Mouse (Mus musculus): ENCODE results near the gene Gm21304. TPM values are rescaled to one million over a fixed set of nuclear protein-coding genes. Genes with fewer than 3 reads are reported as not detected.
"Not testable (repeated sequence)": the region's sequence is repeated elsewhere in the genome, so short reads cannot be mapped to it uniquely, and the experiment has no call there.

Gene Gm21304
- not detected in 2 replicates for polyA plus RNA-seq (2015; fragmentation: Nextera tagmentation; extraction: Ambion mirVana)

DNA sequence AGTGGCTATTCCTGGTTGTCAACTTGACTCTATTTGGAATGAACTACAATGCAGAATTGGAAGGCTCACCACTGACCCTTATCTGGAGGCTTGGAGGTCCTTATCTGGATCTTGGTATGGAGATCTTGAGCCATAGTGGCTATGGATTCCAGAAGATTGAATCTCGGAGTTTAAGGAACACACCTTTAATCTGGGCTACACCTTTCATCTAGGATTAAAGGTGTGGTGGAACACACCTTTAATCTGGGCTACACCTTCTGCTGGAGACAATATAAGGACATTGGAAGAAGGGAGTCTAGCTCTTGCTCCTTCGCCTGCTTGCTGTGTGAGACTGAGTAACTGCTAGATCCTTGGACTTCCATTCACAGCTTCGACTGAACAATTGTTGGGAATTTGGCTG is at the start of gene Gm21304:
TSS of gene Gm21304 (plus strand) at position 301 of the 400 bp plus-strand sequence.
- not testable (repeated sequence) for H3K27ac ChIP-seq (replicated peaks); H3K9me3 ChIP-seq; H3K36me3 ChIP-seq; H3K4me3 ChIP-seq; H3K4me2 ChIP-seq; H3K9ac ChIP-seq; ATAC-seq (ENCODE audit: extremely low read depth, insufficient number of reproducible peaks, low FRiP score, low TSS enrichment); H3K27me3 ChIP-seq (replicated peaks); H3K4me1 ChIP-seq
- no CpG with 5 or more reads among the region's 3 CpGs for WGBS

DNA sequence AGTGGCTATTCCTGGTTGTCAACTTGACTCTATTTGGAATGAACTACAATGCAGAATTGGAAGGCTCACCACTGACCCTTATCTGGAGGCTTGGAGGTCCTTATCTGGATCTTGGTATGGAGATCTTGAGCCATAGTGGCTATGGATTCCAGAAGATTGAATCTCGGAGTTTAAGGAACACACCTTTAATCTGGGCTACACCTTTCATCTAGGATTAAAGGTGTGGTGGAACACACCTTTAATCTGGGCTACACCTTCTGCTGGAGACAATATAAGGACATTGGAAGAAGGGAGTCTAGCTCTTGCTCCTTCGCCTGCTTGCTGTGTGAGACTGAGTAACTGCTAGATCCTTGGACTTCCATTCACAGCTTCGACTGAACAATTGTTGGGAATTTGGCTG is 25.6 kb upstream of the Gm21304 start, which contains the start of gene Gm21293:
TSS of gene Gm21293 (plus strand) at position 301 of the 400 bp plus-strand sequence.
- not testable (repeated sequence) for ATAC-seq (ENCODE audit: extremely low read depth, insufficient number of reproducible peaks, low FRiP score, low TSS enrichment); H3K9me3 ChIP-seq; H3K9ac ChIP-seq; H3K27me3 ChIP-seq (replicated peaks); H3K4me1 ChIP-seq; H3K4me3 ChIP-seq; H3K36me3 ChIP-seq; H3K4me2 ChIP-seq; H3K27ac ChIP-seq (replicated peaks)
- no CpG with 5 or more reads among the region's 3 CpGs for WGBS

DNA sequence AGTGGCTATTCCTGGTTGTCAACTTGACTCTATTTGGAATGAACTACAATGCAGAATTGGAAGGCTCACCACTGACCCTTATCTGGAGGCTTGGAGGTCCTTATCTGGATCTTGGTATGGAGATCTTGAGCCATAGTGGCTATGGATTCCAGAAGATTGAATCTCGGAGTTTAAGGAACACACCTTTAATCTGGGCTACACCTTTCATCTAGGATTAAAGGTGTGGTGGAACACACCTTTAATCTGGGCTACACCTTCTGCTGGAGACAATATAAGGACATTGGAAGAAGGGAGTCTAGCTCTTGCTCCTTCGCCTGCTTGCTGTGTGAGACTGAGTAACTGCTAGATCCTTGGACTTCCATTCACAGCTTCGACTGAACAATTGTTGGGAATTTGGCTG is 17.1 kb upstream of the Gm21304 start, which contains the start of gene Gm6763:
TSS of gene Gm6763 (plus strand) at position 301 of the 400 bp plus-strand sequence.
- not testable (repeated sequence) for H3K27ac ChIP-seq (replicated peaks); H3K4me2 ChIP-seq; ATAC-seq (ENCODE audit: extremely low read depth, insufficient number of reproducible peaks, low FRiP score, low TSS enrichment); H3K4me1 ChIP-seq; H3K36me3 ChIP-seq; H3K4me3 ChIP-seq; H3K9ac ChIP-seq; H3K27me3 ChIP-seq (replicated peaks); H3K9me3 ChIP-seq
- no CpG with 5 or more reads among the region's 3 CpGs for WGBS

DNA sequence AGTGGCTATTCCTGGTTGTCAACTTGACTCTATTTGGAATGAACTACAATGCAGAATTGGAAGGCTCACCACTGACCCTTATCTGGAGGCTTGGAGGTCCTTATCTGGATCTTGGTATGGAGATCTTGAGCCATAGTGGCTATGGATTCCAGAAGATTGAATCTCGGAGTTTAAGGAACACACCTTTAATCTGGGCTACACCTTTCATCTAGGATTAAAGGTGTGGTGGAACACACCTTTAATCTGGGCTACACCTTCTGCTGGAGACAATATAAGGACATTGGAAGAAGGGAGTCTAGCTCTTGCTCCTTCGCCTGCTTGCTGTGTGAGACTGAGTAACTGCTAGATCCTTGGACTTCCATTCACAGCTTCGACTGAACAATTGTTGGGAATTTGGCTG is 8.6 kb upstream of the Gm21304 start, which contains the start of gene Gm8764:
TSS of gene Gm8764 (plus strand) at position 301 of the 400 bp plus-strand sequence.
- no CpG with 5 or more reads among the region's 3 CpGs for WGBS
- not testable (repeated sequence) for H3K9ac ChIP-seq; ATAC-seq (ENCODE audit: extremely low read depth, insufficient number of reproducible peaks, low FRiP score, low TSS enrichment); H3K4me2 ChIP-seq; H3K4me3 ChIP-seq; H3K27me3 ChIP-seq (replicated peaks); H3K27ac ChIP-seq (replicated peaks); H3K9me3 ChIP-seq; H3K4me1 ChIP-seq; H3K36me3 ChIP-seq

DNA sequence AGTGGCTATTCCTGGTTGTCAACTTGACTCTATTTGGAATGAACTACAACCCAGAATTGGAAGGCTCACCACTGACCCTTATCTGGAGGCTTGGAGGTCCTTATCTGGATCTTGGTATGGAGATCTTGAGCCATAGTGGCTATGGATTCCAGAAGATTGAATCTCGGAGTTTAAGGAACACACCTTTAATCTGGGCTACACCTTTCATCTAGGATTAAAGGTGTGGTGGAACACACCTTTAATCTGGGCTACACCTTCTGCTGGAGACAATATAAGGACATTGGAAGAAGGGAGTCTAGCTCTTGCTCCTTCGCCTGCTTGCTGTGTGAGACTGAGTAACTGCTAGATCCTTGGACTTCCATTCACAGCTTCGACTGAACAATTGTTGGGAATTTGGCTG is 8.4 kb downstream of the Gm21304 start, which contains the start of gene Gm21312:
TSS of gene Gm21312 (plus strand) at position 301 of the 400 bp plus-strand sequence.
- H3K4me2 ChIP-seq; H3K4me3 ChIP-seq; H3K4me1 ChIP-seq; ATAC-seq (ENCODE audit: extremely low read depth, insufficient number of reproducible peaks, low FRiP score, low TSS enrichment); H3K27ac ChIP-seq (replicated peaks); H3K36me3 ChIP-seq; H3K9ac ChIP-seq; H3K9me3 ChIP-seq; H3K27me3 ChIP-seq (replicated peaks): not testable (repeated sequence)
- no CpG with 5 or more reads among the region's 3 CpGs for WGBS

DNA sequence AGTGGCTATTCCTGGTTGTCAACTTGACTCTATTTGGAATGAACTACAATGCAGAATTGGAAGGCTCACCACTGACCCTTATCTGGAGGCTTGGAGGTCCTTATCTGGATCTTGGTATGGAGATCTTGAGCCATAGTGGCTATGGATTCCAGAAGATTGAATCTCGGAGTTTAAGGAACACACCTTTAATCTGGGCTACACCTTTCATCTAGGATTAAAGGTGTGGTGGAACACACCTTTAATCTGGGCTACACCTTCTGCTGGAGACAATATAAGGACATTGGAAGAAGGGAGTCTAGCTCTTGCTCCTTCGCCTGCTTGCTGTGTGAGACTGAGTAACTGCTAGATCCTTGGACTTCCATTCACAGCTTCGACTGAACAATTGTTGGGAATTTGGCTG is 16.9 kb downstream of the Gm21304 start, which contains the start of gene Gm20765:
TSS of gene Gm20765 (plus strand) at position 301 of the 400 bp plus-strand sequence.
- H3K36me3 ChIP-seq; H3K9ac ChIP-seq; H3K4me1 ChIP-seq; ATAC-seq (ENCODE audit: extremely low read depth, insufficient number of reproducible peaks, low FRiP score, low TSS enrichment); H3K4me2 ChIP-seq; H3K27ac ChIP-seq (replicated peaks); H3K27me3 ChIP-seq (replicated peaks); H3K9me3 ChIP-seq; H3K4me3 ChIP-seq: not testable (repeated sequence)
- no CpG with 5 or more reads among the region's 3 CpGs for WGBS

DNA sequence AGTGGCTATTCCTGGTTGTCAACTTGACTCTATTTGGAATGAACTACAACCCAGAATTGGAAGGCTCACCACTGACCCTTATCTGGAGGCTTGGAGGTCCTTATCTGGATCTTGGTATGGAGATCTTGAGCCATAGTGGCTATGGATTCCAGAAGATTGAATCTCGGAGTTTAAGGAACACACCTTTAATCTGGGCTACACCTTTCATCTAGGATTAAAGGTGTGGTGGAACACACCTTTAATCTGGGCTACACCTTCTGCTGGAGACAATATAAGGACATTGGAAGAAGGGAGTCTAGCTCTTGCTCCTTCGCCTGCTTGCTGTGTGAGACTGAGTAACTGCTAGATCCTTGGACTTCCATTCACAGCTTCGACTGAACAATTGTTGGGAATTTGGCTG is 25.4 kb downstream of the Gm21304 start, which contains the start of gene Gm4340:
TSS of gene Gm4340 (plus strand) at position 301 of the 400 bp plus-strand sequence.
- not testable (repeated sequence) for H3K27me3 ChIP-seq (replicated peaks); H3K4me3 ChIP-seq; ATAC-seq (ENCODE audit: extremely low read depth, insufficient number of reproducible peaks, low FRiP score, low TSS enrichment); H3K36me3 ChIP-seq; H3K4me1 ChIP-seq; H3K27ac ChIP-seq (replicated peaks); H3K9ac ChIP-seq; H3K4me2 ChIP-seq; H3K9me3 ChIP-seq
- WGBS, result no CpG with 5 or more reads among the region's 3 CpGs

DNA sequence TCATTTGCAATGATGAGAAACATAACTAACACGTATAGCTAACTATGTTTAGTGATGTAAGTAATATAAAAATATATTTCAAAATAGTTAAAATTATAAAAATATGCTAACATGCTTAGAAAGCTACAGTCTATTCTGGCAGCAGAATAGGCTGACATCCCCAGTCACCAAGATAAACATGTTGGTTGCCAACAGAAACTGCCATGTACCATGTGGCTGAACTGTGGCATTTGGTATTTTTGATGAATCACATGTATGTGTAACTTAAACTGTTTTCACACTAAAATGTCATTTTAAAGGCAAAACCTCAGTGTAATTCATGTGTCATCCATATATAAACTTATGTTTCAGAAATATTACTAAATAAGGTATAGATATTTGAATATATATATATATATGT is 41.3 kb downstream of the Gm21304 start:
- 76% methylated on average over 1 of the region's 1 CpGs for WGBS
- H3K27ac ChIP-seq (replicated peaks), result no peak overlapping the region
- no peak overlapping the region for H3K4me3 ChIP-seq
- no peaks in the 10 kb centered on the region for H3K9me3 ChIP-seq
- H3K27me3 ChIP-seq (replicated peaks), result no peaks in the 10 kb centered on the region
- no peak overlapping the region for H3K9ac ChIP-seq
- H3K36me3 ChIP-seq, result no peaks in the 10 kb centered on the region
- no peaks in the 10 kb centered on the region for H3K4me1 ChIP-seq
- no peak overlapping the region for H3K4me2 ChIP-seq
- ATAC-seq (ENCODE audit: extremely low read depth, insufficient number of reproducible peaks, low FRiP score, low TSS enrichment), result no peak

DNA sequence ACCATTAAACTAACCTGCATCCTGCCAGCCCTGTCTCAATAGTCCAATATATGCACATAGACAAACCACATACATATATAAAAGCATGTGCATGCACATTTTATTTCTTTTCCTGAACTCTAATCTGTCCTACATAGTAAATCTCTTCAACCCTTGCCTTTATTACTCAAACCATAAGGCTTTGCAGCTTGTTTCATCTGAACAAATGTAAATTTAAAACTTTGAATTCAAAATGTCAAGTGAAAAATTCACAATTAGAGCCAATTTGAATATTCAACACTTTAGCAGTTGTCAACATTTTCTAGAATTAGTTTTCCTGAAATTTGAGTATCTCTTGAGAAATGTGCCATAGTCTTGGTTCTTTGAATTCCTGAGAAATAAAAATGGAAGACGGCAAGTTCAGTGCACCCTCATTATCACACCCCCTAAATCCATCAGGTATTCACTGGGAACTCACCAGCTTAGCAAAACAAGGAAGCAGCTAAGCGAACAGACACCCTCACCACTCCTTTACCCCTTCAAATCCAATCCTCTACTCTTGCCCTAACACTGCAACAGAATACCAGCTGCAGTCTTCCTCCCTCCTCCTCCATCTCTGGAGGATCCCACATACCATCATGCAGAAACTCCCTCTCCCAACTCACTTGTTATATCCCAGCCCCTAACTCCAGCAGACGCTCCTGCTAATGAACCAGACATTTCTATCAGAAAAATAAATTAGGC is 42.1 kb downstream of the Gm21304 start:
- 65% methylated on average over 3 of the region's 3 CpGs for WGBS
- no peak for ATAC-seq (ENCODE audit: extremely low read depth, insufficient number of reproducible peaks, low FRiP score, low TSS enrichment)
- H3K27ac ChIP-seq (replicated peaks), result no peak overlapping the region
- no peaks in the 10 kb centered on the region for H3K27me3 ChIP-seq (replicated peaks)
- H3K4me1 ChIP-seq, result no peaks in the 10 kb centered on the region
- H3K9ac ChIP-seq, result no peak overlapping the region
- no peaks in the 10 kb centered on the region for H3K36me3 ChIP-seq
- no peak overlapping the region for H3K4me3 ChIP-seq
- no peak overlapping the region for H3K4me2 ChIP-seq
- H3K9me3 ChIP-seq, result no peaks in the 10 kb centered on the region

DNA sequence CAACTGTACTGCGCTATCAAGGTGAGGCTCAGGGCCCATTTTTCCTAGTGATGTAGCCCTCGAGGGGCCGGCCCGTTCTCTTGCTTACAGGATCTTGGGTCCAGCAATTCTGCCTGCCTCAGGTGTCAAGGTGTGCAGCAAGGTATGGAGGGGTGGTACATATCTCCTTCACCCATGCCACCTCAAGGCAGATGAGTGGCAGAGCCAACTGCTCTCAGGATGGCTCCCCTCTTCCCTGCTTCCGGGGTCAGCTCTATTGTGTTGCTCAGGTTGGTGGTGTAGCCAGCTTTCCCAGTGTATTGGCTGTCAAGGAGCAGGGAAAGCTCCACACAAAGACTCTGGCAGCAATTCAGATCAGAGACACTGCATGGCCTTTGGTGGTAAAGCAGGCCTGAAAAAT is 46.2 kb downstream of the Gm21304 start:
- no peak overlapping the region for H3K9ac ChIP-seq
- no peaks in the 10 kb centered on the region for H3K27me3 ChIP-seq (replicated peaks)
- H3K27ac ChIP-seq (replicated peaks), result no peak overlapping the region
- ATAC-seq (ENCODE audit: extremely low read depth, insufficient number of reproducible peaks, low FRiP score, low TSS enrichment), result no peak
- no peaks in the 10 kb centered on the region for H3K9me3 ChIP-seq
- H3K4me3 ChIP-seq, result no peak overlapping the region
- H3K4me1 ChIP-seq, result no peaks in the 10 kb centered on the region
- no peak overlapping the region for H3K4me2 ChIP-seq
- 82% methylated on average over 5 of the region's 5 CpGs for WGBS
- H3K36me3 ChIP-seq, result no peaks in the 10 kb centered on the region
